Mouse (Mus musculus) brain, embryonic 18.5 days (tissue): Measurements from ENCODE around the gene Naa40.
A peak's percentile ranks its signal among the peaks of the same experiment; 100 is the strongest.

ENCODE experiments used
- DNase-seq: peaks from one replicate; pipeline ENCODE4 v3.0.0-alpha.2; 2012; ENCODE audit warnings: low read depth, low spot score

Naa40 gene

DNA sequence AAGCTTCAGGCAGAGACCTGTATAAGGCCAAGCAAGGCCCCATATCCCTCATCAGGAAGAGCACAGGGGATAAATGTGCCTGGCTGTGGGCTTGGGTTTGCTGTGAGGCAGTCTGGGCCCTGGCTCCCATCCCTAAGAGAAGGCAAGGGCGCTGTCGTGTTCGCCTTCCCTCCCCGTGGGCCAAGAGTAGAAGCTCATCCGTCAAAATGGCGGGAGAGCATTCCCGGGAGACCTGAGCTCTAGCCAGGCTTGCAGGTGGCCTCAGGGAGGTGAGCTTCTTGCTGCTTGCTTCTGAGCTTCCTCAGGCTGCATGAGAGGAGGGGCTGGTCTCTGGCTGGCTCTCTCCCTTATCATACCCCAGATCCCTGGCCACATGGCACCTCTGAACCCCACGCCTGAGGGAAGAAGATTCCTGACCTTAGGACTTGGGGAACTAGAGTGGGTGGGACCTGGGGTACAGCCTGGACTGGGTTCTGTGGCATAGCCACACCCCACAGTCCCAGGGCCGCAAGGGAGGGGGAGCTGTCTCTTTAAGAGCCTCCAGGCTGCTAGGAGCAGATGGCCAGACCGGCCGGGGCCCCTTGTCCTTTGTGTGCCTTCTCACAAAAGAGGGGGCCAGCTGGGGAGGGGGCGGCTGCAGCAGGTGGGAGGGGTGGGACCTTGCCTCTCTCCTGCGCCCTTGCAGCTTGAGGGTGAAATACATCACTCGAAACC is 24.7 kb upstream of the Naa40 start:
- DNase-seq, result no peak

GRCm38 (mm10) chr19:7264766-7265331 is 23.9 kb upstream of the Naa40 start:
- DNase-seq, result no peak

DNA sequence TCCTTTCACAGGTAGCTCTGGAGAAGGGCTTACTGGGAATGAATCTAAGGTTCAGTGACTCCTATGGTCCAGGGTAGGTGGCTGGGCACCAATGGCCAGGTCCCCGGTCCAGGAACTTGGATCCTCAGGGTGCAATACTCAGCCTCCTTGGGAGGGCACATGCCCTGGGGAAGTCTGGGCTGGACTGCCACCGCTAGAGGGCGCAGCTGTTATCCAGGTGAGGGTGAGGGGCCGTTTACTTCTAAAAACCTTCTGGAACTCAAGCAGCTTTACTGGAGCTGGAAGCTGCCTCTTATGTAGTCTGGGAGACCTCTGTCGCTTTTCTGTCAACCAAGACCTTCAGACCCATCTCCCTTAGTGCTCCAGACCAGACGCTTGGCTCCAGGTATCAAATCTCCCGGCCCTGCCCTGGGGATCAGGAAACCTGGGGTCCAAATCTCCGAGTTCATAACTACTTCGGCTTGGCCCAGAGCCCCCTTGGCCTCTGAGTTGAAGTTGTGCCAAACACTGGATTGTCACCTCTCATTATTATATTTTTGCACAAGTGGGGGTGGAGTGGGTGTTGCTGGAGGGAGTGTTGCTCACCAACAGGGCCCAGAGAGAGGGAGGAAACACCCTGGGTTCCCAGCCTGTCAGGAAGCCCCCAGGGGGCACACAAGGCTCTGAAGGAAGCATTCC is 23.2 kb upstream of the Naa40 start:
- no peak for DNase-seq

DNA sequence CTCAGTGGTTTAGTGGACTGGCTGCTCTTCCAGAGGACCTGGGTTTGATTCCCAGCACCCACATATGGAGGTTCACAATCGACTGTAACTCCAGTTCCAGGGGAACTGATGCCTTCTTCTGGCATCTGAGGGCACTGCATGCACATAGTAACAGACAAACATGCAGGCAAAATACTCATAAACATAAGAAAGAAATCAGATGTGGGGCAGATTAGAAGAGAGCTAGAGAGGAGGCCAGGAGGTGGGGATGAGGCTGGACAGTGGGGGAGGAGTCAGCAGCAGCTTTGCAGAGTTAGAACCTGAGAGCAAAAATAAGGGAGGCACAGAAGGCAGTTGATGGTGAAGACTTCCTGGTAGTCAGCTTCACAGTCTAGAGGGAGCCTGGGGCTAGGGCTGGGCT is 21.6 kb upstream of the Naa40 start:
- DNase-seq, result no peak

- no peak for DNase-seq
Observed at GRCm38 (mm10) chr19:7261964-7262363, 21.0 kb upstream of the Naa40 start.

GRCm38 (mm10) chr19:7261476-7261875 is 20.5 kb upstream of the Naa40 start:
- DNase-seq, result no peak

GRCm38 (mm10) chr19:7257881-7258280 is 16.9 kb upstream of the Naa40 start:
- DNase-seq, result no peak

DNA sequence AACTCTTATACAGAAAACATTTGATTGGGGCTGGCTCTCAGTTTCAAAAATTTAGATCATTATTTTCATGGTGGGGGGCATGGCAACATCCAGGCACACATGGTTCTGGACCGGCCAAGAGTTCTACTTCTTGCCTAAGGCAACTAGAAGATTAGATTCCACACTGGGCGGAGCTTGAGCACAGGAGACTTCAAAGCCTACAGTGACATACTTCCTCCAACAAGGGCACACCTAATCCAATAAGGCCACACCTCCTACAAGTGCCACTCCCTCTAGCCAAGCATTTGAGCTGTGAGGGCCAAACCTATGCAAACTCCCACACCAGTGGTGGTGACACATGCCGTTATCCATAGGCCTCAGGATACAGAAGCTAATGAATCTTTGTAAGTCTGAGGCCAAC is 5.0 kb upstream of the Naa40 start:
- no peak for DNase-seq

GRCm38 (mm10) chr19:7240291-7240690 is 692 bp downstream of the Naa40 start:
- no peak for DNase-seq

DNA sequence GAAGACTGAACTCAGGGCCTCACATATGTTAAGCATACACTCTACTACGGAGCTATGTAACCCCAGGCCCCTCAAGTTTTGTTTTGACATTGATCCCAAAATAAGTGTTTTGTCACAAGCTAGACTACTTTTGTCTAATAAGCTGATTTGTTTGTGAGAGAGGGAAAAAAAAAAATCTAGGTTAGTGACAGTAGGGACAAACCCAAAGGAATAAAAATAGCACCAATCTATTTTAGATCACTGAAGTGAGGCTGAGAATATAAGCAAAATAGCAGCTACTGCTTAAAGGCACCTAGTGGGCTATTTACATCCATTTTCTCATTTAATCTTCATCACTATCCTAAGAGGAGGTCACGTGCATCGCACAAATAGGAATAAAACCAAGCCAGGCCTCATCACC is 1.4 kb downstream of the Naa40 start:
- no peak for DNase-seq

DNA sequence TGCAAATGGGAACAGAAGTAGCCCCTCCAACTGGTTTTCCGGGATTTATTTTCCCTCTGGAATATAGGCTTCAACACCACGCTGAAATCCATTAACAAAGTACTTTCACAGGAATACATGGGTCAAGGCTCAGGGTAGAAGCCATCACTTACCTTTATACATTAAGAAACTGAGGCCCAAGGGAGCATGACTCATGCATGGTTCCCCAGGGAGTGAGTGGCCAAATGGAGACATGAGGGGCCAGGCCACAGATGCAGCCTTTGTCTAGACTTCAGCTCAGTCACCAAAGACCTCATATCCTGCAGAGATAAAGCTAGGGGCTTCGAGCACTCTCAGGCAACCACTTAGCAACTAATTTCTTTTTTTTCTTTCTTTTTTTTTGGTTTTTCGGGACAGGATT is 4.2 kb downstream of the Naa40 start:
- no peak for DNase-seq

GRCm38 (mm10) chr19:7236011-7236410 is 5.0 kb downstream of the Naa40 start:
- DNase-seq, result no peak

- DNase-seq, result no peak
Observed at GRCm38 (mm10) chr19:7235461-7235860, 5.5 kb downstream of the Naa40 start.

DNA sequence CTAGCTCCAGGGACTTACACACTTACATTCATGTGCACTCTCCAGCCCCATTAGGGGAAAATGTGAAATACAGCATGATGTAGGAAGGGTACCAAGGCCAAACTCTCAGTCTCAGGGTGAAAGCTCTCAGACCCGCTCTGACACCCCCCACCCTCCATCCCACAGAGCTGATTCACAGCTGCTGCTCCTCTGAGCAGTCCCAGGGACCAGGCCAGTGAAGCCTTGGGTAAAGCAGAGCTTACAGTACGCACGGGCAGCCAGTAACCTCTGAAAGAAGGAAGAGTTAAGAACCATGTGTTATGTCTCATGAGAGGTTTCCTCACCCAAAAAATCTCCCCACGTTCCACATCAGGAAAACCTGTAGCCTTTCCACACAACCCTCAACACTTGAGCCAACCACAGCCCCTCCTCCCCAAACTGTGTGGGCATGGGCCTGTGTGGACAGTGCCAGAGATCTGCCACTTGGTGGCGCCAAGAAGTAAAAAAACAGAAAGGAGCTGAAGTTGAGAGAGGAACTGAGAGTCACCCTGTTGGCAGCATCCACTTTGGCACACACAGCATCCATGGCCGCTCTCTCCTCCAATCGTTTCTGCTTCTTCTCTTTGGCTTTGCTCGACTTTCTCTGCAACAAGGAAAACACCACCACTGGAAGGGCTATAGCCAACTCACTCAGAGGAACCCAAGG is 6.3 kb downstream of the Naa40 start:
- peak; percentile 51 for DNase-seq

DNA sequence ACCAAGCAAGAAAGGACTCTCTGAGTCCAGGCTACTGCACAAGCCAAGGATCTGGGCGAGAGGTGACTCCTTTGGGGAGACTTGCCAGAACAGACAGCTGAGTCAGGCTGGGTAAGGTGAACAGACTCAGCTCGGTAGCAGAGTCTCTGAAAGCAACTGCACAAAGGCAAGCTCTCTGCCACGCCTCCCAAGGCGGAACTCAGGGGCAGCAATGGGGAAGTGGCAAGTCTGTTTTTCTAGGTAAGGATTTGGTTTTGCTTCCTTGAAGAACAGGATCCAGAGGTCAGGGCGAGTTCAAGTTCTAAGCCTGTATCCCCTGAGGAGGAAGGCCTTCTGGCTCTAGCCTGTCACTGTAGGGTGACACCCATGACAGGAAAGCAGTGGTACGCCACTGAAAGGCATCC is 14.5 kb downstream of the Naa40 start:
- DNase-seq, result no peak

- DNase-seq, result no peak
Observed at GRCm38 (mm10) chr19:7225096-7225690, 15.8 kb downstream of the Naa40 start.

DNA sequence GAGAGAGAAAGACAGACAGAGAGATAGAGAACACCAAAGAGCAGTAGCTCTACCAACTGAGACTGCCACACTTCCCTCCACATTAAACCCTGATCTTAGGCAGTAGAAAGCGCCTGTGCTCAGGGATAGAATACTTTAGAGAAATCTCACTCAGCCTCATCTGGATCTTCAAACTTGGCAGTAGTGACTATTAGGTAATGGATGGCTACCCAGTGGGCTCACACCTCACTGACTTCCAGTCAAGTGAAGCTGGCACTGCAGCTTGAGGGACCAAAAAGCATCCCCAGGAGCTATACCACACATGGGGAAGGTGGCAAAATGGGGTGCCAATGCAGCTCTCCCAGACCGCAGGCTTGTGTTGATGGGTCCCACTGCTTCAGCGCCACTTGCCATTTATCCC is 16.7 kb downstream of the Naa40 start:
- DNase-seq, result no peak

DNA sequence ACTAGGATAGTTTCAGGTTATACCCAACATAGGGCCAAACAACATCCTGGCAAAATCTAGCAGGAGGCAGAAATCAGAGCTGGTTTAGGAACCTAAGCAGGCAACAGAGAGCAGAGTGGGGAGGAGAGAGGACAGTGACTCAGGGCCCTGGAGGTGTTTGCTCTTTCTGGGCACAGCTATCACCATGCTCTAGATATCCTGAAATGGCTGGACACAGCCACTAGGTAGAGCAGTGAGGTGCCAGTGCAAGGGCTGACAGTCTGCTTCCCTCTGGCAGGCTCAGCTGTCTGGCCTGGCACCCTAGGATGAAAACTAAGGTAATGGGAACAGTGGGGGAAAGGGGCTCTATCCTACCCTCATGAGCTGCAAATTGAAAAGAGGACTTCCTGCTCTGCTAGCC is 17.5 kb downstream of the Naa40 start:
- DNase-seq, result no peak

DNA sequence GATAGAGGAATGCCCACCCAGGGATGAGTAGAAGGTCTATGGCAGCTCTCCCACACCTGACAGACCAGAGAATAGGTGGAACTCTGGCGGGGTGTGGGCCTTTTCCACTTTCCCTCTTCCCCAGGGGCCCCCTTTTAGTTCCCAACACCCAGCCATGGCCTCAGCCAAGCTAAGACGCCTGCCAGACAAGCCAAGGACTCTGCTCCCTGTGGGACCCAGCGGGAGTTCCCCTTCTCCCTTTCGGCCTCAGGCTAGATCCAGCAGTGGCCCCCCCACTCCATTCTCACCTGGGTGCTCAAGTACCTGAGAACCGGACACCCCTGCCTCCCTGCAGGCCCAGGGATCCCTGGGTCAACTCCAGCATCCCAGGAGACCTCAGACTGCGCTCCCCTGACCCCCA is 18.8 kb downstream of the Naa40 start:
- DNase-seq, result no peak

GRCm38 (mm10) chr19:7218753-7219152 is 22.2 kb downstream of the Naa40 start:
- no peak for DNase-seq

DNA sequence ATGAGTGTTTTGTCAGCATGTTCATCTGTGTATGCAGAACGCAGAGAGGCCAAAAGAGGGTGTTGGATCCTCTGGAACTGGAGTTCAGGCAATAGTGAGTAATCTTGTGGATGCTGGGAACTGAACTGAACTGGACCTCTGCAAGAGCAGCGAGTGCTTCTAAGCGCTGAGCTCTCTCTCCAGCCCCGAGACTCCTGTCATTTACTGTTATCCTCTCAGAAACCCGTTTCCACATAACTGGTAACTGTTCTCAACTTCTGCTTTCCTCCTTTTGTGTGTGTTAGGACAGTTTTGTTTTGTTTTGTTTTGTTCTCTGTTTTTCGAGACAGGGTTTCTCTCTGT is 23.1 kb downstream of the Naa40 start:
- no peak for DNase-seq

- peak; percentile 91 for DNase-seq
Observed at GRCm38 (mm10) chr19:7217162-7217925, 23.6 kb downstream of the Naa40 start, which contains the start of gene Cox8a. Gene Cox8a, minus strand, starts transcription at chr19:7217616.
